ENCODE assay signal across 8 mouse cellular contexts in the genomic region with DNA sequence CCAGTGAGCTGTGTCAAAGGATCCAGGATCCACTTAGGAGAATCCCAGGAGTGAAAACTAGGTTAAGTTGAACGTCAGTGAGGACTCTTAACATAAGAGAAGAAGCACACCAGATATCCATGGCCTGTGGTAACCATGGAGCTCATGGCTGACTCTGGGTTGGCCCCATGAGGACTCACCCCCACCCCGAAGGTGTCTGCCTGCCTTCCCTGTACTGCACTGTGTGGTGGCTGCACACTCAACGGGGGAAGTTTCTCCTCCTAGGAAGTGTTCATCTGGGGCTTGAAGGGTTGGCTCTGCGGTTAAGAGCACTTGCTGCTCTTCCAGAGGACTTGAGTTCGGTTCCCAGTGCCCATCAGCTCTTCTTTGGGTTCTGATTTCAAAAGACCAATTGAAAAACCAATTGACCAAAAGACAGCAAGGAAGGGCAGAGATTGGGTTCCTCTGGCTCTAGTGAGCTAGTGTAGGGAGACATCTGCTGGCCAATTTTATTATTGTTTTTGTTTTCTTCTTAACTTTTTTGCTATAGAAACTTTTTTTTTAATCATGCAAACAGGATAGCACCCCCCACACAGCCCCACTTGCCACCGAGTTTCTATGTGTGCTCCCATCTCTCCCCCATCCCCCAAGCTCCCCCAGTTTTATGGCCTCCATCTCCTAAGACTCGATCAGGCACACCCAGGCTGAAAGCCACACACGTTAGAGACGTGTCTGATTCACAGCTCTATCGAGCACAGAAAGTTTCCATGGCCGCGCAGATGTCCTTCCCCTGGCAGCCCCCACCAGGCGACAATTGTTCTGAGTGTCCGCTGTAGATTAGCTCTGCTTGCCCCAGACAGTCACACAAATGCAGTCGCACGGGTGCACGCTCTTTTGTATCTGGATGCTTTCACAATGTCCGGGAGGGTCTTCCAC. TPM values are rescaled to one million over a fixed set of nuclear protein-coding genes. Genes with fewer than 3 reads are reported as not detected.
DNase-seq lines count a peak whose midpoint lies in the region; ATAC-seq and TF ChIP-seq lines count a peak whose summit lies in the region.
"Had no signal": no experiment of that assay in that cellular context is flagged by ENCODE, and none has a peak within 500 bp of the region (broad histone marks: within the 10 kb centered on the region; RNA-seq: fewer than 3 reads in every experiment).

No protein-coding gene starts in this region.

- H3K4me3 ChIP-seq in liver, adult 2 months (ENCODE audit: insufficient read depth, low read depth, low read length) = no peak overlapping the region
- H3K4me3 ChIP-seq in heart, embryonic 16.5 days (ENCODE audit: low read length) = no peak overlapping the region
- peak overlapping the region; percentile 11; the same call in 1 of the 2 replicates for H3K4me3 ChIP-seq in liver, embryonic 16.5 days (ENCODE audit: low read depth, low read length)

- WGBS in liver, adult 2 months = 31% methylated on average over 18 of the region's 18 CpGs
- WGBS in heart, embryonic 16.5 days = 42% methylated on average over 18 of the region's 18 CpGs
- WGBS in liver, embryonic 16.5 days (ENCODE audit: insufficient replicate concordance) = 44% methylated on average over 18 of the region's 18 CpGs

- DNase-seq in liver, adult 2 months (ENCODE audit: extremely low read depth, low read depth, low spot score) = peak; percentile 42
- DNase-seq in liver = no peak
- peak; percentile 78 for DNase-seq in adipocyte (ENCODE audit: low spot score)
- DNase-seq in testis, postnatal 10 days (ENCODE audit: low spot score) = no peak

- no peaks in the 10 kb centered on the region for H3K79me2 ChIP-seq in liver, adult 2 months (ENCODE audit: control insufficient read depth, insufficient read depth, low read length)

- TF ChIP-seq CTCF in liver, adult 2 months (IDR thresholded peaks at IDR 0.05; ENCODE audit: low read depth, low read length) = peak; percentile 47; the same call in 1 of the 2 replicates

- ATAC-seq in heart, embryonic 16.5 days (replicated peaks; ENCODE audit: extremely low read depth, insufficient read depth, low FRiP score) = 0 out of 2 replicates have a peak, but pooled peaks have one; percentile 10
- ATAC-seq in liver, embryonic 16.5 days (ENCODE audit: low read depth) = 0 out of 2 replicates have a peak, but pooled peaks have one; percentile 7
- ATAC-seq in megakaryocyte-erythroid progenitor cell, adult 5-6 weeks (replicated peaks; ENCODE audit: low FRiP score, low TSS enrichment, poor library complexity, severe bottlenecking) = no peak

- peak overlapping the region; percentile 50 for H3K4me2 ChIP-seq in heart, embryonic 16.5 days (ENCODE audit: low read depth, low read length)
- H3K4me2 ChIP-seq in liver, embryonic 16.5 days (ENCODE audit: low read depth, low read length) = peak overlapping the region; percentile 51

- no peaks in the 10 kb centered on the region for H3K4me1 ChIP-seq in liver, adult 2 months (ENCODE audit: control insufficient read depth, insufficient read depth, low read length)
- no peaks in the 10 kb centered on the region for H3K4me1 ChIP-seq in heart, embryonic 16.5 days (ENCODE audit: control insufficient read depth, insufficient read depth, low read length)
- no peaks in the 10 kb centered on the region; the same call in 1 of the 2 replicates for H3K4me1 ChIP-seq in liver, embryonic 16.5 days (ENCODE audit: control insufficient read depth, low read depth, low read length)

- no peaks in the 10 kb centered on the region for H3K27me3 ChIP-seq in liver, adult 2 months (ENCODE audit: control insufficient read depth, insufficient read depth, low read length)
- H3K27me3 ChIP-seq in heart, embryonic 16.5 days (ENCODE audit: control insufficient read depth, insufficient read depth, low read length) = no peaks in the 10 kb centered on the region
- H3K27me3 ChIP-seq in liver, embryonic 16.5 days (ENCODE audit: control insufficient read depth, insufficient read depth, low read depth, low read length) = no peaks in the 10 kb centered on the region

- no peaks in the 10 kb centered on the region for H3K36me3 ChIP-seq in liver, adult 2 months (ENCODE audit: control insufficient read depth, insufficient read depth, low read length)
- H3K36me3 ChIP-seq in heart, embryonic 16.5 days (ENCODE audit: control insufficient read depth, insufficient read depth) = no peaks in the 10 kb centered on the region
- H3K36me3 ChIP-seq in liver, embryonic 16.5 days (ENCODE audit: control insufficient read depth, insufficient read depth) = no peaks in the 10 kb centered on the region

- TF ChIP-seq POLR2A in liver, adult 2 months (IDR thresholded peaks at IDR 0.05; ENCODE audit: extremely low read depth, insufficient read depth, low read length) = no peak

- no peaks in the 10 kb centered on the region for H3K9me3 ChIP-seq in heart, embryonic 16.5 days (replicated peaks; ENCODE audit: control insufficient read depth, low read length)
- no peaks in the 10 kb centered on the region for H3K9me3 ChIP-seq in liver, embryonic 16.5 days (replicated peaks; ENCODE audit: control insufficient read depth, low read length)

- H3K27ac ChIP-seq in liver, adult 2 months (replicated peaks; ENCODE audit: insufficient read depth, low read depth, low read length) = no peak overlapping the region
- H3K27ac ChIP-seq in heart, embryonic 16.5 days (ENCODE audit: low read length) = no peak overlapping the region
- H3K27ac ChIP-seq in liver, embryonic 16.5 days (ENCODE audit: low read length) = no peak overlapping the region

- no peak overlapping the region for H3K9ac ChIP-seq in liver, adult 2 months (ENCODE audit: low read depth, low read length)
- H3K9ac ChIP-seq in heart, embryonic 16.5 days (ENCODE audit: low read length) = no peak overlapping the region
- H3K9ac ChIP-seq in liver, embryonic 16.5 days (ENCODE audit: low read depth, low read length) = no peak overlapping the region

RNA-seq across cellular contexts. Expression of a gene that starts 20.1 kb away (rescaled TPM):
- 0.09 and 0.27 TPM in 2 replicates for total RNA-seq in liver, adult 2 months (2014; rRNA removed)
- not detected in 2 replicates for polyA plus RNA-seq in liver, adult 2 months (2012; rRNA removed)
- polyA plus RNA-seq in heart, embryonic 16.5 days (2015; fragmentation: Nextera tagmentation; extraction: Ambion mirVana) = 2.7 and 2.8 TPM in 2 replicates
- 0.56 and 0.98 TPM in 2 replicates for polyA plus RNA-seq in liver, embryonic 16.5 days (2015; fragmentation: Nextera tagmentation; extraction: Ambion mirVana)
- 0.79 and 2.6 TPM in 2 replicates for total RNA-seq in megakaryocyte-erythroid progenitor cell, adult 5-6 weeks (2014; fragmentation: Nextera tagmentation)
- 0.33 and 0.34 TPM in 2 replicates for total RNA-seq in megakaryocyte-erythroid progenitor cell, adult 5-6 weeks (2017)

RNA-seq across cellular contexts. Expression of a gene that starts 35.4 kb away (rescaled TPM):
- total RNA-seq in liver, adult 2 months (2014; rRNA removed) = not detected in 2 replicates
- not detected in 2 replicates for polyA plus RNA-seq in liver, adult 2 months (2012; rRNA removed)
- 0.11 and 0.44 TPM in 2 replicates for polyA plus RNA-seq in heart, embryonic 16.5 days (2015; fragmentation: Nextera tagmentation; extraction: Ambion mirVana)
- polyA plus RNA-seq in liver, embryonic 16.5 days (2015; fragmentation: Nextera tagmentation; extraction: Ambion mirVana) = not detected in 2 replicates
- not detected in 2 replicates for total RNA-seq in megakaryocyte-erythroid progenitor cell, adult 5-6 weeks (2014; fragmentation: Nextera tagmentation)
- not detected in 2 replicates for total RNA-seq in megakaryocyte-erythroid progenitor cell, adult 5-6 weeks (2017)
- total RNA-seq: left cerebral cortex, postnatal 25 days had no signal

Comparison
In these comparisons a context has a peak if more than half of its experiments do, and no peak if none do; other contexts are left out.
1. DNase-seq: peak in liver, adult 2 months (single experiment) and adipocyte (single experiment); none in liver (single experiment) and testis, postnatal 10 days (single experiment).